Mouse (Mus musculus): ENCODE results near the gene Gm5617.

Gm5617 gene

DNA sequence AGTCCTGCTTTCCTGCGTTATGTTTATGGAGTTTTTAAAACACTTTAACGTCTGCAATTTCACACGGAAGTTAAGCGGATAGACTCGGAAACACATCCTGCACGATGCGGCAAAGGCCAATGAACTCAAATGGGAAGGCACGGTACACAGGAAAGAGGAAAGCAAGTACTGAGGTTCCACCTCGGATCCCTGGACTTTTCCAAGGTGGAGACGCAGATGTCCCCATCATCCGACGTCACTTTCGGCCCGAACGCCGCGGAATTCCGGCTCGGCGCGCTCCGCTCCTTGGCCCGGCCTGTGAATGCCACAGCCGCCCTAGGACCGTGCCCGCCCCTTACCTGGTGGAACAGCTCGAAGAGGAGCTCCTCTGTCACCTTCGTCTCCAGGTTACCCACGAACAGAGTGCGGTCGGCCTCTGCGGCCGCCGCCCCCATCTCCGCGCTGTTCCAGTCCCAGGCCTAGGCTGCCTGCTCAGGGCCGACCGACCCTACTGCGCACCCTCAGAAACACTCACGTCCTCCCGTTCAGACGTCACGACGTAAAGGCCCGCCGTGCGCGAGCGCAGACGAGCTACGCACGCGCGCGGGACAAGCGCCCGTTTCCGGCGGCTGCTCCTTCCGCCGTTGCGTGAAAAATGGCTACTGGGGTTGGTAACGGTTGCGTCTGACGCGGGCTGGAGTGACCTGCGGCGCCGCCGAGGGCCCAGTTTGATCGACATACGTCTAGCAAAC, at the start of gene Gm5617, which contains the start of gene Rbm7:
Gm5617 (plus strand) TSS at position 626 of the 731 bp plus-strand sequence.
Rbm7 (minus strand) TSS at position 483 of the 731 bp plus-strand sequence.
- in situ Hi-C loops (cut with MboI, MseI) = no loop called here

DNA sequence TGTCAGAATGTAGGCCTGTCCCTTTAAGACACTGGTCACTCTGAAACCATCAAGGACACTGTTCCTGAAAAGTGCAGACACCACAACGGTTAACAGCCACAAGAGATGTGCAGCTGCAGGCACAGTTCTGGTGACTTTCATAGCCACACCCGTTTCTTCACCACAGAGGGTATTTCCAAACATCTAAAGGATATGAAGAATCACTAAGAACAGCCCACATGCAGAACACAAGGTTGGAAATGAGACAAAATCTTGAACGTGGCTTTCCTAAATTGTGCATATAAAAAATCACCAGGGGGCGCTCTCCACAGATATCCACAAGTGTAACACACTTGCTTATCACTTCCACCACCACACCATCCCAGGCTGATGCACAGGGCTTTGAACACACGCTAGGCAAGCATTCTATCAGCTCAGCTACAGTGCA, 47.4 kb upstream of the Gm5617 start:
- in situ Hi-C loops (cut with MboI, MseI) = loop anchor here (5.0 kb wide), 1 partner anchor 180 kb away; no protein-coding TSS in a partner anchor

DNA sequence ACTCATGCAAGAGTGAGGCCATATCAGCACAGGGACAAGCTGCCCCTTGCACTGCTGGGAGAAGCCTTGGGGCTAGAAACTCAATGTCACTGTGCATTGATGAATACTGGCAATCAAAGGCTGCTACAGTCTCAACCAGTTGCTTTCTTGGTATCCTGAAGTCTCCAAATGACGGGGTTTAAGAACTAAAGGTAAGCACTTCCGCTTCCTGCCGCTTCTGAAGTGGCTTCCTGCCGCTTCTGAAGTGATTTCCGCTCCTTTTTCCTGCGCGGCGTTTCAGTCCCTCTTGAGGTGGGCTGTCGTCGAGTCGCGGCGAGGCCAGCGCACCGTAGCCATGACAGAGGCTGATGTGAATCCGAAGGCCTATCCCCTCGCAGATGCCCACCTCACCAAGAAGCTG, 45.2 kb upstream of the Gm5617 start:
- in situ Hi-C loops (cut with MboI, MseI) = loop anchor here (10.0 kb wide), 1 partner anchor 445 kb away; no protein-coding TSS in a partner anchor

DNA sequence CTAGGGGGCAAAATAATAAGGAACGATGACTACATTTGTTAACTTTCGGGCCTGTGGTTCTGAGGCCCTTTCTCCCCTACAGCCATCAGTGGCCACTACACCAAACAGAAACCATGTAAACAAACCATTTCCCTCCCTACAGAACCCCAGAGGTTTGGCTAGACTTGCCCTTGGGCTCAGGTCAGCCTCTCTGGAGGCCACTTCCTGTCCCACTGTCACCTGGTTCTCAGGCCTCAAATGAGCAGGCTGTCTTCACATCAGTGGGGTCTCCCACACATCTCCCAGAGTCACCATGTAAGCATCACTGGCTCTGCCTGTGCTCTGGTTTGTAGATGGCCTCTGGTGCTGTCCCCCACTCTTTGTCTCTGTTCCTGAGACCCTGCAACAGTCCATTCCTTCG, 39.3 kb upstream of the Gm5617 start:
- in situ Hi-C loops (cut with MboI, MseI) = loop anchor here (10.0 kb wide), 1 partner anchor 439 kb away; no protein-coding TSS in a partner anchor

DNA sequence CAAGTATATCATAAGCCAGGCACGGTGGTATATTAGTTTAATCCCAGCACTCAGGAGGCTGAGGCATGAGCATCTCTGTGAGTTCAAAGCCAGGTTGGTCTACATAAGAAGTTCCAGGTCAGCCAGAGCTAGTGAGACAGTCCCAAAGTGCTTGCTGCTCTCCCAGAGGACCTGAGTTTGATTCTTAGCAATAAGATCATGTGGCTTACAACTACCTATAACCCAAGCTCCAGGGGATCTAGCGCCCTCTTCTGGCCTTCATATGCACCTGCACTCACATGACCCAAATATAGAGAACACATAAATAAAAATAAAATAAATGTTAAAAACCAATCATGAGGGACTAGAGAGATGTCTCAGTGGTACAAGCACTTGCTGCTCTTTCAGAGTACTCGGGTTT, 36.4 kb upstream of the Gm5617 start:
- in situ Hi-C loops (cut with MboI, MseI) = loop anchor here (10.0 kb wide), 1 partner anchor 436 kb away; no protein-coding TSS in a partner anchor

DNA sequence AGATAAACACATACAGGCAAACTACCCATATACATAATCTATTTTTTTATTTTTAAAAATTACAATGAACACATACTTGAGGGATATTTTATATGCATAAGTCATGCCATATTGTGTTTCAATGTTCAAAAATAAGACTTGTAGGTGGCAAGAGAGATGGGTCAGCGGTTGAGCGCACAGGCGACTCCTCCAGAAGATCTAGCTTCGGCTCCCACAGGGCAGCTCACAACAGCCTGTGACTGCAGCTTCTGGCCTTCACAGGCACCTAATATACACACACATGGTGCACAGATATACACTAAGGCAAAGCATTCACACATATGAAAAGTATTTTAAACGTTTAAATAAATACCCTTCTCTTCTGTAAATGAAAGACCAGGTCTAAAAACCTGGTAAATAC, 35.9 kb upstream of the Gm5617 start:
- in situ Hi-C loops (cut with MboI, MseI) = loop anchor here (10.0 kb wide), 1 partner anchor 435 kb away; no protein-coding TSS in a partner anchor

DNA sequence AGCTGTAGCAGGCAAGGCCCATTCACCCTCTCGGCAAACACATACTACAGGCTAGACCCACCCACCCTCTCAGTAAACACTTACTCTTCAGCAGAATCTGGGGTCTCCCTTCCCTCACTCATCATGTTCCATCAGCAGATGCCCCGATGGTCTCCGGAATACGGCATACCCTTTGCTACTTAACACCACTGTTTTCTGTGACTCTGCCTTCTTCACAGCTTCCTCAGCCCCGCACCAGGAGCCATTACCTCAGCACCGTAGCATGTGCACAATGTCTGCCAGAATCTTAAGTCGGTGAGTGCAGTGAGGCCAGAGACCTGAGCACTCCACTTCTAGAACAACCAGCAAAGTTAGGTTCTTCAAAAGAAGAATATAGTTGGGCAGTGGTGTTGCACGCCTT, 34.5 kb upstream of the Gm5617 start:
- in situ Hi-C loops (cut with MboI, MseI) = no loop called here

DNA sequence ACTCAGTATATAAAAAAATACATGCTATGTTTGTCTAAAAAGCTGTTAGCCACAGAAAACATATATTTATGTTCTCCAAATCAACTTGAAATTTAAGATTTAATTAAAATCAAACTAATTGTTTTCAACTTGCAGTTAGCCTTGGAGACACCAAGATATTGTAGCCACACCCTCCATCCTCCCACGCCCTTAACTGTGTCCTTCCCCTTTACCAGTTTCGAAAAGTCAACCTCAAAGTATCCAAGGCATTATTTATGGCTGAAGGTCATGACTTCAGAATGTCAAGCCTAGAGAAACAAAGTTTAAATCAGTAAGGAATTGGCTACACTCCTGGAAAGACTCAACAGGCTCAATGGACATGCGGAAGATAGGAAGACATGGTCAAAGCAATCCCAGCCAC, 33.7 kb upstream of the Gm5617 start:
- in situ Hi-C loops (cut with MboI, MseI) = no loop called here

DNA sequence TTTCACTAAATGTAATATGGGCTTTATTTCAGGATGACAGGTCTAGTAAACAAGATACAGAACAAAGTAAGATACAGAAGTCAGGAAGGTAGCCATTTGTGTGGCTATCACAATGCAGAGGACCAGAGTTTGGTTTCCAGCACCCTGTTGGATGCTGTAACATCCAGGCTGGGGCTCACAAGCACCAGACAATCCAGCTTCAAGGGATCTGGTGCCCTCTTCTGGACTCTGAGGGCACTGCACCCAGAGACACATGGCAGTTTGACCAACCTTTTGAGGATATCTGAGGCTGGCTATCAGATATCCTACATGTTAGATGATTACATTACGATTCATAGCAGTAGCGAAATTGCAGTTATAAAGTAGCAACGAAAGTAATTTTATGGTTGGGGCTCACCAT, 29.6 kb upstream of the Gm5617 start:
- in situ Hi-C loops (cut with MboI, MseI) = loop anchor here (5.0 kb wide), 2 partner anchors 97 to 127 kb away; no protein-coding TSS in a partner anchor

DNA sequence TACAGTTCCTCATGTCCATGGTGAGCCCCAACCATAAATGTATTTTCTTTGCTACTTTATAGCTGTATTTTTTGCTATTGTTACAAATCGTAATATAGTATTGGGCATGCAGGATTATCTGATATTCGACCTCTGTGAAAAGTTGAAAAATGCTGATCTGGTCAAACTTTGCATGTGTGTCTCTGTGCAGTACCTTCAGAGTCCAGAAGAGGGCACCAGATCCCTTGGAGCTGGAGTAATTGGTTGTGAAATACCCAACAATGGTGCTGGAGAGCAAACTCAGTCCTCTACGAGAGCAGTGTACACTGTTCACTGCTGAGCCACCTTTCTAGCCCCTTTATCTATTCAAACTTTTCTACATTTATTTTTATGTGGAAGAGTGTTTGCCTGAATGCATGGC, 28.4 kb upstream of the Gm5617 start:
- in situ Hi-C loops (cut with MboI, MseI) = loop anchor here (5.0 kb wide), 2 partner anchors 95 to 125 kb away; no protein-coding TSS in a partner anchor

DNA sequence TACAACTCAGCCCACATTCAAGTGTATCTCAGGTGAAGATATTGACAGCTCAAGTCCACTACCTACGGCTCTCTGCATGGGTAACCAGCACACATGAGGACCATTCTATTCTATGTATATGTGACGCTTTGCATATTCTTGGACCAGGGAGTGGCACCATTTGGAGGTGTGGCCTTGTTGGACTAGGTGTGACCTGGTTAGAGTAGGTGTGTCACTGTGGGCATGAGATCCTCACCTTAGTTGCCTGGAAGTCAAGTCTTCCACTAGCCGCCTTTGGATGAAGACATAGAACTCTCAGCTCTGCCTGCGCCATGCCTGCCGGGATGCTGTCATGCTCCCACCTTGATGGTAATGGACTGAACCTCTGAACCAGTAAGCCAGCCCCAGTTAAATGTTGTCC, 27.8 kb upstream of the Gm5617 start:
- in situ Hi-C loops (cut with MboI, MseI) = loop anchor here (5.0 kb wide), 2 partner anchors 95 to 125 kb away; no protein-coding TSS in a partner anchor

DNA sequence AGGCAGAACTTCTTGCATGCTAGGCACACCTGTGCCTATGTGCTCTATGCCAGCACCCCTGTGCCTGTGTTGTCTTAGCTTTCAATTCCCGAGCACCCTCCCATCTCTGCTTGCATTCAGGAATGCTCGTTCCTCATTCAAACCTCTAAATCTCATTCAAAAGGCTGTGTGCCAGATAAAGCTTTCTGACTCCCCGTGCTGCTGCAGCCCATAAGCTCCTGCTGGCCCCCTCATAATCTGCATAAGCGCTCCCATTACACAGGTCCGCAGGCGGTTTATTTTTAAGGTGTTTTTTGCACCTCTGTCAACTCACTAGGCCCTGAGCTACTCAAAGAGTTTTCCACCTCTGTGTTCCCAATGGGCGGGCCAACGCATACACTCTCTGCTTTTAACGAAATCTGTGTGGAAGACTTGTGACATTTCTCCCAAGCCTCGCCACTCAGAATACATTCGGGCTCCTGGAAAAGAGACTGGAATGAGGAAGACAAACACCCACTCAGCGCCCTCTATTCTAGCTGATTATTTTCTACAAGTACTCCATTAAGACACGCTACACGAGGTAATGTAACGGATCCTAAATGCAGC, 22.7 kb upstream of the Gm5617 start:
- in situ Hi-C loops (cut with MboI, MseI) = no loop called here

DNA sequence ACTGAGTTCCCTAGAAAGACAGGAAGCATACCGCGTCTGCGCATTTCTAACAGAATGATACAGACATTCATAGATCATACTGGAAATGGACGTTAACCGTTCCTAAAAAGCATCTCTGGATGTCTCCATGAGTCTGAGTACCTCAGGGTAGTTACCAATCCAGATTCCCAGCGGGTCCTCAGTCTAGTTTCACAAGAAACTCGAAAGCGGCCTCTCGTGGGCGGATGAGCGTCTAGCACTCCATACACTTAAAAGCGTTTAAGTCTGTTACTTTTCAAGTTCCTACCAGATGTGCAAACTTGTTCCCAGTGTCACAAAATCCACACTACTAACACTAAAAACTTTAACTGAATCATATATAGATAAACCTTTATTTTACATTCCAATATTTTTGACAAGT, 22.1 kb upstream of the Gm5617 start:
- in situ Hi-C loops (cut with MboI, MseI) = no loop called here

DNA sequence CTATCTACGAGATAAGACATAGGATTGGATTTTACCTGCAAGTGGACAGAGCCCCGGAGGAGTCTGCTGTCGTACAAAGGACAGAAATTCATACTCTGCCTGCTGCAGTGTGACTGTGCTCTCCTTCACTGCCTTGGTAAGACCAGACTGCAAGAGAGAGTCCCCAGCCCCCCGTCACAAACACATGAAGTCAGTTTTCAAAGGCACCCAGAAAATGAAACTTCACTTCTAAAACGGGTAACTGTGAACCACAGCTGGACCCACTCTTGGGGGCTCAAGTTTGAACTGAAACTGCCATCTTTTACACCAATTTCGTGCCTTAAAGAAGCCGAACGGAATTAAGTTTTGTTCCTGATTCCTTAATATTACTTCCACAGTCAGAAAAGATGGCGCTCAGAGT, 20.9 kb upstream of the Gm5617 start:
- in situ Hi-C loops (cut with MboI, MseI) = no loop called here

DNA sequence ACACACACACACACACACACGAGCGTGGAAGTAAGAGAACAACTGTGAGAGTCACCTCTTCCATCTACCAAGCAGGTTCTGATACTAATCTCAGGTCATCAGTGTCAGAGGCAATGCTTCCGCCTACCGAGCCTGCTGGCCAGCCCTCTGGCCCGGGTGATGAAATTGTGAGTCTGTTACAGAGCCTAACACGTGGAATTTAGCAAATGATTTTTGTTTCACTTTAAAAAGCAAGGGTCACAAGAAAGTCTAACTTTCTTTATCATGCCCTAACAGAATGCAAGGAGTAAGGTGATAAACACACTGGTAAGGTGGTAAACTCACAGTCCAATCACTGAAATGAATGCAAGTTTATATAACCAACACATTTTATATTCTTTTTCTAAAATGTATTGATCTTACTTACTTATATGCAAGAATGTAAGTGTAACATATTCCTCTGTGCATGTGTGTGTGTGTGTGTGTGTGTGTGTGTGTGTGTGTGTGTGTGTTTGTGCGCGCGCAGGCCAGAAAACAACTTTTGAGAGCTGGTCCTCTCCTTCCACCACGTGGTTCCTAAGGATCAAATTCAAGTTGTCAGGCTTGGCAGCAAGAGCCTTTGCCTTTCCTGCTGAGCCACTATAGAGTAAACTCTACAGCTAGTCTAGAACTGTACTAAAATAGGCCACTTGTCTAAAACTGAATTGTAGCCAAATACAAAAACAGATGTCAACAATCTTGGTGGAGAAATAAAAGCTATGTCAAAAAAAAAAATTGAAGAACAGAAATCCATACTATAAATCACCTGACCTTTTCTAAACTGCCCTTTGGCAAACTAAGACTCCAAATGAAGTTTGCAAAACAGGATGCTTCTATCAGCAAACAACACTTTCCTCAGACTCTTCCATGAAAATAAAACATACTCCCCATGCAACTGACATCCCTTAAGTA, 18.7 kb upstream of the Gm5617 start:
- in situ Hi-C loops (cut with MboI, MseI) = no loop called here

DNA sequence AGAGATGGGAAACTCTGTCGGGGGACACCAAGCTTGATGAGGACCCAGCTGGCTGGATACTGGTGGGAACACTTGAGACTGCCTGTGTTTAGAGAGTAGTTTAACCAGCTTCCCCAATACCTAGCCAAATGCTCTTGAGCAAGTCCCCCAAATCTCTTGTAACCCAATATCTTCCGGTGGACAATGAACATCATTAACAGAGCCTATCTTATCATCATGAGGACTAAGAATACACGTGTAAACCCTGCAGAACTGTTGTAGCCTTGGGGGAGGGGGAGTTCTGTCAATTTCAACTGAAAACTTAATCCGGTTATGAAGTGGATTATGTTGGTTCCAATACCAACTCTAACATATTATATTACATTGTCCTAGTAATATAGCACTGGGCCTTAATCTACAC, 16.4 kb upstream of the Gm5617 start:
- in situ Hi-C loops (cut with MboI, MseI) = no loop called here

DNA sequence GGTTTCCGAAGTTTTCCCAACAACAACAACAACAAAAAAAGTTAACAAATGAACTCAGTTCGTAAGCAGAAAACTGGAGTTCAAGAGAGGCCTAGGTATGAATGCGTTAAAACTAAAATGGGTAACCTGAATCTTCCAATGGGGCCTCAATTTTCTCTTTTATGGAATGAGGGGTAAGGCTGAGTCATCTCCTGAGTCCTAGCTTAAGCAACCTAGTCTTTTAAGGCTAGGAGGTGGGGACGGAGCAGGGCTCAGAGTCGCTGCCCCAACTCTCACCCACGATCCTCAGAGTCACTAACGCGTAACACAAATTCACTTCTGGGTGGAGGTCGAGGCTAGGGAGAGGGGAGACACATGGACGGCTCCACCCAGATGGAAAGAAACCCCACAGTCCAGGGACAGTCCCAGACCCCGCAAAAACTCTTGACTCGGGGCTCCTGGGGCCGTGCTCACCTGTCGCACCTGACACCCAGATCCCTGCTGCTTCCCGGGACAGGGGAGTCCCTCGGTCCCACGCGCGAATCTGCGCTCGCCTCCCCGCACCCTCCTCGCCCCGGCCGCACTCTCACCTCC, 15.3 kb upstream of the Gm5617 start:
- in situ Hi-C loops (cut with MboI, MseI) = no loop called here

DNA sequence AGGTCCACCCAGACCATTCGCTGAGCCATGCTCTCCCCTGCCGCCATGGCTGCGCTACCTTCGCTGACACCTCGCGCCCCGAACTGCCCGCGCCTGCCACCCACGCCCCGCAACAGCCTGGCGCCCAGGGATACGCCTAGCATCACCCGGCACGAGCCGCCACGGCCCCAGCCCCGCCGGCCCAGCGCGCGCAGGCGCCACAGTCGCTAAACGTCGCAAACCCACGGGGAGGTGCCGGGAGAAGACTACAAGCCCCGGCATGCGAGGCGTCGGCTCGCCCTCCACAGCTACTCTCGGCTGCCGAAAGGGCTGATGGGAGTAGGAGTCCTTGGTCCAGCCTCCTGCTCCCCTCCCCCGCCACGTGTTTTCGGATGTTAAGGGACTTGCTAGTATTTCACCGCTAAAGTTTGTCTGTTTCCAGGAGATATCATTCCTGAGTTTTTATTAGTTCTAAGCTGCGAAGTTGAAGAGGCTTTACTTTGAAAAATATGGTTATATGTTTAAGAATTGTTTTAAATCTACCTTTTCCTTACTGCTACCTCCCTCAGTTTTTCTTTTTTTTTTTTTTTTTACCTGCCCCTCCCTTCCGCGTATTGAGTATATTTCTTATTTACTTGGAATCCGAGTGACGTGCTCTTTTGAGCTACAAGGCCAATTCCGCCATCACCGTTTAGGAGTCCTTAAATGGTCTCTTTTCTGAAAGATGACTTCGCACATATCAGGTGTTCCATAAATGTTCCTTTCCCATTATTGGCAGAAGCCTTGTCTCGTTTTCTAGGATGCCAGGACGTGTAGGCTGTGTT, 14.6 kb upstream of the Gm5617 start, which contains the start of gene Rexo2:
Rexo2 (minus strand) TSS at position 213 of the 803 bp plus-strand sequence.
- in situ Hi-C loops (cut with MboI, MseI) = no loop called here

DNA sequence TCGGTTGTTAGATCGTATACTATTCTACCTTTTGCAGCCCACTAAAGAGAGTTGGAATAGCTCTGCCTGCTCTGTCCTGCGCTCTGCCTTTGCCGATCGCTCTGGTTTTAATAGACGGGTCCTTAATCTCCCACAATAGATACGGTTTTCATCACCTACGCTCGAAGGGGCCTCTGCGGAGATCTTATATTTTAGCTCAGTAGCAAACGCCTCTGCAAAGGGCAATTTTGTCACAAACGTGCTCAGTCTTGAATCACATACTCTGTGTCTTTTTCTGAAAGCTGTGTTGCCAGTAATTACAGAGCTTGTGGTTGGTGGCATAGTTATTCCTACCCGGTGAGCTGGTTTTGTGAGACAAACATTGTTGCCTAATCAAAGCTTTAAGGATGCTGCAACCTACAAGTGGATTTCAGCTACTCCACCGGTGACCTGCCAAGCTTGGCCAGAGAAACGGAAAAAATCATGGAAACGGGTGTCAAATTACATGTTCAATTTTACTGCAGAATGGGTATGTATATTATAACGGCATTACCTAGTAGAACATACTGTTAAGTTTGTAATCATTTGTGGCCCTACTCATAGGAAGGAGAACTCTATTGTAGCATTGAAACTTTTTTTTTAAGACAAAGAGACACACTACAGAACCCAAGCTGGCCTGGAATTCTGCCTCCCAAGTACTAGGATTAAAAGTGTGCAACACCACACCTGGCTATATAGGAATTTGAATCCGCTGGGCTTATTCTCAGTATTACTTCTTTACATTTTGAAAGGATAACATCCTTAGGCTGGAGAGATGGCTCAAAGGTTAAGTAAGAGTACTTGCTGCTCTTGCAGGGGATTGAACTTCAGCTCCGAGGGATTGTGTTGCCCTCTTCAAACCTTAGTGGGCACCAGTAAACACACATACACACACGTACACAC, 13.8 kb upstream of the Gm5617 start:
- in situ Hi-C loops (cut with MboI, MseI) = no loop called here

All from T-helper 1 cell (primary cell).